Mouse (Mus musculus) skeletal muscle tissue, adult 2 months (tissue): ENCODE measurements around the gene Scg3.
"Not testable (repeated sequence)": the region's sequence is repeated elsewhere in the genome, so short reads cannot be mapped to it uniquely, and the experiment has no call there.

Experiments used
- DNase-seq: peaks from one replicate; pipeline ENCODE4 v3.0.0-alpha.2; 2012; ENCODE audit warnings: low read depth, low spot score

The Scg3 gene

DNA sequence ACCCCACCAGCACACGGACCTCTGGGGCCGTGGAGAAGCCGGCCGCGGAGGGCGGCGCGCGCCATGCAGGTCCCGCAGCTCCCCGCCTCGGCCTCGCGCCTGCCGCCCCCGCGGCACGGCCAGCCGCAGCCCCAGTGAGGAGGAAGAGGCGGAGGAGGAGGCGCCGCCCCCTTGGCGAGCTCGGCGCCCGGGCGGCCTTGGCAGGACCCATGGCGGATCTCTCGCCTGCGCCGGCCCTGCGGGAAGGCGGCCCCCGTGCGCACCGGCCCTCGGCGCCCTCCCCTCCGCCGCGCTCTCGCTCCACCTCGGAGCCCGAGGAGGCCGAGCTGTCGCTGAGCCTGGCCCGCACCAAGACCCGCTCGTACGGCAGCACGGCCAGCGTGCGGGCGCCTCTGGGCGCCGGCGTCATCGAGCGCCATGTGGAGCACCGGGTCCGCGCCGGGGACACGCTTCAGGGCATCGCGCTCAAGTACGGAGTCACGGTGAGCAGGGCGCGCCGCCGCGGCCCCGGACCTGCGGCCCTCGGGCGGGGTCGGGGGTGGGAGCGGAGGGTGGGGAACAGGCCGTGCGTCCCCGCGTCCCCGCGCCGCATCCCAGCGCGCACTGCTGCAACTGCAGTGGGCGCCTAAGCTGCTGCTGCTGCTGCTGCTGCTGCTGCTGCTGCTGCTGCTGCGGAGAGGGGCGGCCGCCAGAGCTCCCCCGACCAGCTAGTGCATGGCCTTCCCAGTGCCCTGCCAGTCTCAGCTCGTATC, 58.1 kb downstream of the Scg3 start, which contains the start of gene Lysmd2:
TSS of gene Lysmd2 (plus strand) at position 186 of the 752 bp plus-strand sequence.
- peak; percentile 71 for DNase-seq

DNA sequence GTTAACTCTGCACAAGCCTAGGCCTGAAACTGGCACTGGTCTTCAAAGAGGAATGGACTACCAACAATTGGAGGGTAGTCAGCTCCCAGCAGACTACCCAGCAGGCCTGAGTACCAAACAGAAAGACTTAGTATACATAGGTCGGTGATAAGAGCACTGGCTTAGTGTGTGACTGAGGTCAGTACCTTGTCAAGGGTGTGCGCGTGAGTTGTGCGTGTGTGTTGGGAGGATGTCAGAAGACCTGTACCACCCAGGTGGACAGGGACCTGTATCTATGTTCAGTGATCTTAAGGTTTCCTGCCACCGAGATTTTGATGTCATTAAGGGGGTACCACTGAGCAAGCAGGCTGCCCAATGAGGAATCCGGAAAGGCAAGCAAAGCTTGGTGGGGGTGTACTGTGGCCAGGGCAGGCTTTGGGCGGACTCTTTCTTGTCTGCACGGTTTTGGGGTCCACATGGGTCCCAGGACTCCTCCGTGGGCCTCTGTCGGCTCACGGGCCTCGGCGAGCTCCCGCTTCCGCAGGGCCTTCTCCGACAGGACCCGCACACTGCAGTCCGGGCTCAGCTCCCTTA, 58.8 kb downstream of the Scg3 start:
- no peak for DNase-seq

DNA sequence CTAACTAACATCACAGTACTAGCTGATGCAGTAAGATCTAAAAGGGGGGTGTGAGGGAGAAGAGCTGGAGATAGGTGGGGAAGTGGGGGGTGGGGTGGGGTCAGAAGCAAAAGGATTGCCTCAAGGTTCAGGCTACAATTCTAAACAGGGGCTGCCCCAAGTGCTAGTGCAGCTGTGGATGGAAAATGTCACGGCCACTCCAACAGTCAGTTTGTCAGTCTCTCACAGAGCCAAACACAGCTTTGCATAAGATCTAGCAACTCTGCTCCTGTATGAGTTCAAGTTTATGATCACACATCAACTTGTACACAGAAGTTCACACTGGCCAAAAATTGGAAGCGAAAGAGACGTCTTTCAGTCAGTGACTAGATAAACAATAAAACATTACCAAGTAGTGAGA, 62.4 kb downstream of the Scg3 start:
- no peak for DNase-seq

DNA sequence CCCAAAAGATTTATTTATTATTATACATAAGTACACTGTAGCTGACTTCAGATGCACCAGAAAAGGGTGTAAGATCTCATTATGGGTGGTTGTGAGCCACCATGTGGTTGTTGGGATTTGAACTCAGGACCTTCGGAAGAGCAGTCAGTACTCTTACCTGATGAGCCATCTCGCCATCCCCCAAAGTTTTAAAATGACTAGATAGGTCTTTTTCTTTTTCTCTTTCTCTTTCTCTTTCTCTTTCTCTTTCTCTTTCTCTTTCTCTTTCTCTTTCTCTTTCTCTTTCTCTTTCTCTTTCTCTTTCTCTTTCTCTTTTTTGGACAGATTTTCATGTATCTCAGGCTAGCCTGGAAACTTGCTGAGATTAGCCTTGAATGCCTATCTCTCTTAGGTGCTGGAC, 64.1 kb downstream of the Scg3 start:
- not testable (repeated sequence) for DNase-seq

DNA sequence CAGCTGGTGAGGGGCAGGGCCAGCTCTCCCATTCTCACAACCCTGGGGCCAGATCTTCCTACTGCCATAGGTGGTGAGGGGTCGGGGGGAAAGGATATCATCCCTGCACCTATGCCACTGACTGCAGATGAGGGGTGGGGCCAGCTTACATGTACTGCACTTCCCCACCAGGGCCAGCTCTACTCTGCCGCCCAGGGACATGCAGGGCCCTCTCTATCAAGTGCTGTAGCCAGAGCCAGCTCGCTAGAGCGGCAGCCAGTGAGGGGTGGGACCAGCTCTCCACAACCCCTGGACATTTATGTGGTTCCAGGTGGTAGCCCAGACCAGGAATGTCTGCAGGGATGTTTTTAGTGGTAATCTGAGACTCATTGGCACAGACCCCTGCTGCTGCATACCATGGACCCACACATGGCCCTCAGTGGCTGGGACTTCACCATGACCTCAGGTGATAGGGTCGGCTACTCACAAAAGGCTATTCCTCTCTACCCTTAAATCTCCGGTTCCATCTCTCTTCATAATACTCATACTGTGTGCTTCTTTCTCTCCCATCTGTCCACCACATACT, 64.9 kb downstream of the Scg3 start:
- no peak for DNase-seq

DNA sequence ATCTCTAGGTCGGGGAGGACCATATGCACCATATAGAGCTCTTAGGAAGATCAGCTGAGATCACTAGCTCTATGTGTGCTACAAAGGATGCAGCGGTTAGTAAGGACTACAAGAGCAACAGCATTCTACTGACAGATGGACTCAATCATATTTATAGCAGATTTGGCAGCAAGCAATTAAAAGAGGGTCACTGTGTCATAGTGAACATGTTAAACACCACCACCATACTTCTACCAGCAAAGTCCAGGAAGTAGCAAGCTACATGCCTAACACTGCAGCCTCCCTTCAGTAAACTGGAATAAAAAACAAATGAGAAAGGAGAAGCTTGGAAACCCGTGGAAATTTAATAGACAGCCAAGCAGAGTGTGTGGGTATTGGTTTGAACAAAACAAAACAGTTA, 67.3 kb downstream of the Scg3 start:
- DNase-seq = no peak

DNA sequence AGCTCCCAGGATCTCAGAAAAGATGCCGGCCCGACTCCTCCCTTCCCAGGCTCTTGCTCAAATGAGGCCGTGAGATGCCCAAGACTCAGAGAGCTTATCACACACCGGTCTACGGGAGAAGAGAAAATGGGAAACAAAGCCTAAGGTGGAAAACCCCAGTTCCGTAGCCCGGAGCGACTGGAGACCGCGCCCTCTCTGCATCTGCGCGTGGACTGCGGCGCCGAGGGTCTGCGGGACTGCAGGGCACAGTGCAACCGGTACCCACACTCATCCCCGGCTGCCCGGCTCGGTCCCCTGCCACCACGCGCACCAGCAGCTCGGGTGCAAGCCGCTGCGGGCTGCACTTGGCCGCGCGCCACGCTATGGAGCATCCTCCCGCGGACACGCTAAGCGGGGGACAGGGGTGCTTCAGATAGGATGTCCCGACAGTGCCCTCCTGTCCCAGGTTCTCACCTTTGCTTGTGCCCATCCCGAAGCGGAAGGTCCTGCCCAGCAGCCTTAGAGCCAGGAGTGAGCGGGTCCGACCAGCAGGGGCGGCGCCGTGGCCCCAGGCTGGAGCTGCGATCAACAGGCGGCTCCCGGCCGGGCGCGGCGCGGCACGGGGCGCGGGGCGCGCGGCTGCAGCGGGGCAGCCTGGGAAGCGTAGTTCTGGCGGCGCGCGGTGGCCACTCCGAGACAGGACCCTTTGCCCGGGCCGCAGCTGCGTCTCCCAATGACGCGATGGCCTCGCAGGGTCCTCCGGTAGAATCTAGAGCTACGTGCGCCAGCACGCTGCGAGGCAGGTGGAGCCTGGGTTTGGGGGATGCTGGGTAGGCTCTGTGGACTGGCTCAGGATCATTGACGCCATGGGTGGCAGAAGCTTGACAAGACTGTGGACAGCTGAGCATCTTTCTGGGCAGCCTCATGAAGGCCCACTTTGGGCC, 73.0 kb downstream of the Scg3 start, which contains the start of gene Tmod2:
TSS of gene Tmod2 (minus strand) at position 755 of the 923 bp plus-strand sequence.
- no peak for DNase-seq

DNA sequence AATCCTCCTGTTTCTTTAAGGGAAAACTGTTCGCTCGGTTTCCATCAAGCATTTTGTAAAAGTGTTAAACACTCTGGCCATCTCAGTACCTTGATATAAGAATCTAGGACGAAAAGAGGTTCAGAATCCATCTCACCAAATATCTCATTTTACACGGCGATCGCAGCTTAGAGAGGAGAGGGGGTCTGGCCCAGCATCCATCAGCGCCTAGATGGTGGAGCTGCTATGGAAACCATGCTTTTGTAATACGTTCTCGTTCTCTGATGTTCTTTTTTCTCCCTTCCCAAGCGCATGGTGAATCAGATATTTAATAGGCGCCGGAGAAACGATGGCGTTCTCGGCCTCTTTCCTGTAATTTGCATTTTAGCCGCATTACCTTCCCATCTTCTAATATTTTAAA, 73.9 kb downstream of the Scg3 start:
- no peak for DNase-seq

DNA sequence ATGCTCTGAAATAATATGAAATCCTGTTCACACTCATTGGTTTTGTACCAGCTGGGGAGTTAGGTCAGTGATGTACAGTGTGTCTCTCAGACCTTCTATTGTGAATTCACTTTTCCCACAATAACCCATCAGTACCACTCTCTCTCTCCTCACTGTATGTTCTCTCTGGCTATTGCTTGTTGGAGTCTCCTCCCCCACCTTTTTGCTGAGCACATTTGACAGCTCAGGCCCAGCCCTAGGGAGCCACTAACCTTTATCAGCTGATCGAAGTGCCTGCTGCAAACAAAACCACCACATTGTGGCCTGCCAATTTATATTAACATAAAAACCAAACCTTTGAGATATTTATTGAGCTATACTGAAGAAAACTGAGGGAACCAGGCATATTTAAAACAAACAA, 74.4 kb downstream of the Scg3 start:
- no peak for DNase-seq

DNA sequence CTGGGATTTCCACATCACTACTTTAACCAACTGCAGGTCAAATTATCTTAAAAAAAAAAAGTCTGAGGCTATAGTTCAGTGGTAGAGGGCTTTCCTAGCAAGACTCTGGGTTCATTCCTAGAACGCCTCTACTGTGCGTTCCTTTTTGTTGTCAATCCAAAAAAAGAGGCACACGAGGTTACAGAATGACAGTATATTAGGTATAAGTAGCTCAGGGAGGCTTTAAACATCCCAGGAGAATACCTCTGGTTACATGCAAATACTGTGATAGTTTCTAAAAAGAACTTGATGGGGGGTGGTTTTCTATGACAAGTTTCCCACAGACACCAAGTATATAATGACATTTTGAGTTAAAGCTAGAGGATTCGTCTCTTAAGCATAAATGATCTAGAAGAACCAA, 76.4 kb downstream of the Scg3 start:
- DNase-seq = no peak

DNA sequence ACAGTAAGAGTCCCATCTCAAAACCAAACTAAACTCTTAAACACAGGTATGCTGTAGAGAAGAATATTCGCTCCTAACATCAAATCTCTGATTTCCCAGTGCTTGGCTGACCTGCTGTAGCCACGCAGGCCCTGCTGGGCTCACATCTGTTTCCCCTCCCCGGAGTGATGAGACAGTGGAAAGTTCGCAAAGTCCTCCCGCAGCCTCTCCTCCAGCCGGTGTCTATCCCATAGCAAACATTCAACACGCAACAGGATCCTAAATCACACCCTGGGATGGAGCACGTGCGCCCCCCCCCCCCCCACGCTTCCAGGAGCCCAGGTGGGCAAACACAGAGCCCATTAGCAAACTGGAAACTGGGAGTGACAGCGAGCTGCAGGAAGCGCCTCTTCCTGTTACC, 82.3 kb downstream of the Scg3 start:
- DNase-seq = no peak

DNA sequence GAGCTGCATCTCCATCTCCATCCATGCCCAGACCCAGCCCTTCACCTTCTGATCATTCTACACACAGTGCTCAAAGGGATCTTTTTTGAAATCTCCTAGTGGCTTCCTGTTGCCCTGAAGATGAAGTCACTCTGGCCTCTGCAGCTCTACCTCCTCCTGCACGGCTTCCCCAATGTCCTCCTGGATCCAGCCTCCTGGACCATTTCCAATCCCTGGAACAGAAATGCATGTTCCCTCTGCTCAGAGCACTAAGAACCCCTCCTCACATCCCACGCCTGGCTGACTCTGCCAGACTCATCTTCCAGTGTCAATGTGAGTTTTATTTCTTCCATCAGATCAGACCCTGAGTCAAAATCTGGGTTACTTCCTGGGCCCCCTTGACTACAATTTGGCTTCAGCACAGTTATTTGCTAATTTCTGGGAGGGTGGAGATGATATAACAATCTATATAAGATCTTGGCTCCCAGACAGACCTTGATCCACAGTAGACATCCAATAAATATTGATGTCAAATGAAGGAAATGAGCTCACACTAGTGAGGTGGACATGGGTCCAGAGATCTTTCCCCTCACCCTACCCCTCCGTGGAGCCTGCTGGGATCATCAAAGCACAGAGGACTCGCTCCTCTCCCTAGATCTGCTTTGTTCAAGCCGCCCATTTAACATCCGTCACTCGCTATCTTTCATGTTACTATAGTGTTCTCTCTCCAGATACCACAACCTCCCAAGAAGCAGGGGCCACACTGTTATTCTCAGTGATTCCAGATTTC, 83.5 kb downstream of the Scg3 start:
- peak; percentile 58 for DNase-seq

DNA sequence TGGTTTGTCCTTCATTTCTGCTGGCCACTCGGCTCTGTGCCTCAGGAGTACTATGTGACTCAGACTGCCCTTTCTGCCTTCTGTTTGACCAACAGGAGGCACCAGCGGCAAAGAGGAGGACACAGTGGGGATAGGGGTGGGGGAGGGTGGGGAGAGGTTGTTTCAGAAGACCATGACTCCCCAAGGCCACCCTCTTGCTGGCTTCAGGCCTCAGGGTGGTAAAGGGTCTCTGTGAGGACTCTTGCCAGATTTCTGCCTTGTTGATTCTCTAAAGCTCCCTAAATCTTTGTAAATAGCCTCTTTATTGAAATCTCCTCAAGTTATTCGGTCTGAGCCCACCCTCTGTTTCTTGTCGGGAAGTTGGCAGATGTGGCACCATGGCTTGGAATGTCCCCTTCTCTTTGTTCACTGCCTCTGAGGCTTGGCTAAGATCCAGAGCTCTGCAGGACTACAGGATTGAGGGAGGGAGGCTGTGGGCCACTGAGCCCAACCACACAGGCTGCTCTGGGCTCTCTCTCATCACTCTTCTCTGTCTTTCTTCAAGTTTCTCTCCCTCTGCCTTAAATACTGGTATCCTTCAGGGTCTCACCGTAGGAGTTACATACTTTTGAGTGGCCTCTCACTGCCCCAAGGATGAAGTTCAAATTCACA, 84.5 kb downstream of the Scg3 start:
- DNase-seq = peak; percentile 32

DNA sequence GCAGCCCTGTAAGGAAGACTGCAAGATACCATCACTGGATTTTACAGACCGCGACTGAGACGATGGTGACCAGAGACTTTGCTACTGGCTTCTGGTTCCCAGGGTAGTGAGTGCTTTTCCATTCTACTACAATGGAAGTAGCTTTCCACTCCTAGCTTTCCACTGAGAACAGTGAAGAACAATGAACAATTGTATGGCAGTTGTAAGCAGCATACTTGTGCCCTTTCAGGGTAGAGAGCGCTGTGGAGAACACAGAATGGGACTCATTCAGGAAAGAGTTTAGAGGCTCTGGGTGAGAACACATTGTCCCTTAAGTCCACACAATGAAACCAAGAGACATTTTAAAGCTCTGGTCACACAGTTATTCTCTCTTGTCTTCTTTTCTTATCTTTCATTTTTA, 86.3 kb downstream of the Scg3 start:
- DNase-seq = no peak

DNA sequence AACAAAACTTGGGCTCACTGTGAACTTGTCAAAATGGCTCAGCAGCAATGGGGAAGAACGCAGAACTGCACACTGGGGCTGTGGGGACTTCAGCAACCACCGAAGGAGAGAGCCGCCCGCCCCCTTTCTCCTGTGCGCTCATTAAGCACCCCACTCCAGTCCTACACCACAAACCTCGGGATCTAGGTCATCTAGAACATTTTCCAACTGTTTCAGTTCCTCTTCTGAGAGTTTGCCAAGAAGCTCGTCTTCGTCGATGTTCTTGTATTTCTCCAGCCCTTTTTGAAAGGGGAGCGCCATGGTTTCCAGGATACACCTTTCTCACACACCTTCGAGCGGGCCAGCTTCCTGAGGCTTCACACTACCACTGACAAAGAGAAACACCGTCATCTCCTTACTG, 86.8 kb downstream of the Scg3 start:
- no peak for DNase-seq

DNA sequence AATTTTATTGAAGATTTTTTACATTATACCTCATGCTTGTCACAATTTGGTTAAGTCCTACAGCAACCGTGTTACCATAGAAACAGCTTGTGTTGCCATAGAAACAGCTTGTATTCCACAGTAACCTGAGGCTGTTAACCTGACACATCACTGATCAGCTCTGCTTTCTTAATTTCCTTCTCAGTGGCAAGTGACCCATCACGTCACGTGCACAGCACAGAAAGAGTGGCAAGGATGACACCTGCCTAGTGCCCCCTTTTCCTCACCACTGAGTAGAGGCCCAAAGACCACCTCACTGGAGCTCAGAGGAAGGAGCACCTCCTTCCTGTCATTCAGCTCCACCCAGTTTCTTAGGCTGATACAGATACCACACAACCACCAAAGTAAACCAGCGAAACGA, 90.4 kb downstream of the Scg3 start:
- DNase-seq = no peak
